Mouse (Mus musculus) embryonic facial prominence, embryonic 11.5 days (tissue): ENCODE measurements around the gene Olfm4. TPM values are rescaled to one million over a fixed set of nuclear protein-coding genes. Genes with fewer than 3 reads are reported as not detected.

Experiments used
- ATAC-seq: fragments of 200-750 bp; cut with Nextera tagmentation; replicated peaks from 2 replicates; pipeline ENCODE4 v1.8.0; 2017; ENCODE audit warnings: low read depth; ENCODE audit not compliant: insufficient number of reproducible peaks, low FRiP score, low TSS enrichment
- DNase-seq: peaks from one replicate; pipeline ENCODE4 v3.0.0-alpha.2; 2015; ENCODE audit warnings: low spot score
- H3K27ac ChIP-seq: fragments of 300-500 bp; sonication (generic); replicated peaks from 2 replicates; pipeline ENCODE4 v1.5.1; 2014; ENCODE audit warnings: mild to moderate bottlenecking, low read depth, low read length, control low read depth
- H3K27me3 ChIP-seq: fragments of 300-500 bp; sonication (generic); 2 replicates; pipeline ENCODE4 v1.6.1; 2014; ENCODE audit warnings: mild to moderate bottlenecking, low read length, moderate library complexity, mixed read lengths; ENCODE audit not compliant: control insufficient read depth, insufficient read depth
- H3K36me3 ChIP-seq: fragments of 300-500 bp; sonication (generic); replicated peaks from 2 replicates; pipeline ENCODE4 v1.6.1; 2014; ENCODE audit warnings: low read depth, mild to moderate bottlenecking, low read length, moderate library complexity, mixed read lengths; ENCODE audit not compliant: control insufficient read depth, insufficient read depth
- H3K4me1 ChIP-seq: fragments of 300-500 bp; sonication (generic); 2 replicates; pipeline ENCODE4 v1.6.1; 2014; ENCODE audit warnings: low read length, mixed read lengths; ENCODE audit not compliant: control insufficient read depth, insufficient read depth
- H3K4me2 ChIP-seq: fragments of 300-500 bp; sonication (generic); 2 replicates; pipeline ENCODE4 v1.6.1; 2014; ENCODE audit warnings: low read depth, mild to moderate bottlenecking, control low read depth, low read length, moderate library complexity
- H3K4me3 ChIP-seq: fragments of 300-500 bp; sonication (generic); 2 replicates; pipeline ENCODE4 v1.5.1; 2014; ENCODE audit warnings: low read depth, low read length, control low read depth
- H3K9ac ChIP-seq: fragments of 300-500 bp; sonication (generic); replicated peaks from 2 replicates; pipeline ENCODE4 v1.6.1; 2014; ENCODE audit warnings: mild to moderate bottlenecking, control low read depth, low read length
- H3K9me3 ChIP-seq: fragments of 300-500 bp; sonication (generic); replicated peaks from 2 replicates; pipeline ENCODE4 v1.6.1; 2016; ENCODE audit warnings: mild to moderate bottlenecking, low read length, inconsistent platforms, mixed read lengths; ENCODE audit not compliant: control insufficient read depth
- WGBS: fragments of 180-500 bp; shearing (Covaris S2); extraction: QIAGEN DNeasy Blood & Tissue Kit; methylation state at CpG from one replicate; pipeline ENCODE4 v1.1.7; 2014; 5-methylcytosine and 5-hydroxymethylcytosine counted together
- polyA plus RNA-seq: library from polyadenylated mRNA; unstranded; fragments of >200 nt; fragmentation: Nextera tagmentation; extraction: Ambion mirVana; gene quantifications from 2 replicates; pipeline ENCODE4 v1.2.1, GENCODE M21; 2014

Olfm4 gene
- polyA plus RNA-seq, 1 experiment from 2014 or later = 0.80 TPM

- H3K27me3 ChIP-seq = no peaks in the 10 kb centered on the region
- H3K4me2 ChIP-seq = no peak overlapping the region
- H3K4me1 ChIP-seq = no peaks in the 10 kb centered on the region
- ATAC-seq (no peak), DNase-seq (no peak)
- WGBS = 78% methylated on average over 4 of the region's 4 CpGs
- no peaks in the 10 kb centered on the region for H3K36me3 ChIP-seq
- H3K9me3 ChIP-seq = no peaks in the 10 kb centered on the region
- no peak overlapping the region for H3K9ac ChIP-seq
- no peak overlapping the region for H3K4me3 ChIP-seq
- no peak overlapping the region for H3K27ac ChIP-seq
These were observed 13.7 kb downstream of the Olfm4 start for GRCm38 (mm10) chr14:79997534-79997933.

GRCm38 (mm10) chr14:80000110-80000531, 16.2 kb downstream of the Olfm4 start:
- no peaks in the 10 kb centered on the region for H3K27me3 ChIP-seq
- ATAC-seq (no peak), DNase-seq (no peak)
- H3K9ac ChIP-seq = no peak overlapping the region
- no peak overlapping the region for H3K27ac ChIP-seq
- no peak overlapping the region for H3K4me2 ChIP-seq
- H3K36me3 ChIP-seq = no peaks in the 10 kb centered on the region
- WGBS = 46% methylated on average over 8 of the region's 8 CpGs
- no peaks in the 10 kb centered on the region for H3K9me3 ChIP-seq
- no peak overlapping the region for H3K4me3 ChIP-seq
- no peaks in the 10 kb centered on the region for H3K4me1 ChIP-seq

- Histone ChIP-seq H3K4me3 (no peak overlapping the region), H3K4me1 (no peaks in the 10 kb centered on the region), H3K27ac (no peak overlapping the region), H3K4me2 (no peak overlapping the region), H3K9ac (no peak overlapping the region), H3K36me3 (no peaks in the 10 kb centered on the region), H3K9me3 (no peaks in the 10 kb centered on the region), H3K27me3 (no peaks in the 10 kb centered on the region)
- DNase-seq = no peak
- ATAC-seq = no peak
- 84% methylated on average over 3 of the region's 3 CpGs for WGBS
These were observed 23.8 kb downstream of the Olfm4 start for GRCm38 (mm10) chr14:80007686-80008085.

- DNase-seq (no peak), ATAC-seq (no peak)
- Histone ChIP-seq H3K4me3 (no peak overlapping the region), H3K4me2 (no peak overlapping the region), H3K36me3 (no peaks in the 10 kb centered on the region), H3K4me1 (no peaks in the 10 kb centered on the region), H3K27ac (no peak overlapping the region), H3K9ac (no peak overlapping the region), H3K9me3 (no peaks in the 10 kb centered on the region), H3K27me3 (no peaks in the 10 kb centered on the region)
- 85% methylated on average over 3 of the region's 3 CpGs for WGBS
These were observed 26.5 kb downstream of the Olfm4 start for GRCm38 (mm10) chr14:80010426-80010825.

- no peaks in the 10 kb centered on the region for H3K36me3 ChIP-seq
- no peaks in the 10 kb centered on the region for H3K4me1 ChIP-seq
- no peaks in the 10 kb centered on the region for H3K9me3 ChIP-seq
- ATAC-seq (no peak), DNase-seq (no peak)
- no peak overlapping the region for H3K4me2 ChIP-seq
- WGBS = 54% methylated on average over 6 of the region's 6 CpGs
- H3K27me3 ChIP-seq = no peaks in the 10 kb centered on the region
- no peak overlapping the region for H3K4me3 ChIP-seq
- no peak overlapping the region for H3K9ac ChIP-seq
- no peak overlapping the region for H3K27ac ChIP-seq
These were observed 31.1 kb downstream of the Olfm4 start for GRCm38 (mm10) chr14:80014966-80015365.

GRCm38 (mm10) chr14:80016112-80016511, 32.2 kb downstream of the Olfm4 start:
- no peak for DNase-seq
- Histone ChIP-seq H3K27ac (no peak overlapping the region), H3K36me3 (no peaks in the 10 kb centered on the region), H3K4me3 (no peak overlapping the region), H3K4me1 (no peaks in the 10 kb centered on the region), H3K9me3 (no peaks in the 10 kb centered on the region), H3K9ac (no peak overlapping the region), H3K27me3 (no peaks in the 10 kb centered on the region), H3K4me2 (no peak overlapping the region)
- no peak for ATAC-seq

- ATAC-seq = no peak
- whole genome bisulfite sequencing = 83% methylated on average over 6 of the region's 6 CpGs
These were observed 42.2 kb downstream of the Olfm4 start for GRCm38 (mm10) chr14:80026078-80026477.

GRCm38 (mm10) chr14:80029297-80030001, 45.6 kb downstream of the Olfm4 start:
- H3K4me3 ChIP-seq = no peak overlapping the region
- no peaks in the 10 kb centered on the region for H3K4me1 ChIP-seq
- DNase-seq (no peak), ATAC-seq (no peak)
- H3K36me3 ChIP-seq = no peaks in the 10 kb centered on the region
- no peaks in the 10 kb centered on the region for H3K27me3 ChIP-seq
- no peak overlapping the region for H3K9ac ChIP-seq
- H3K9me3 ChIP-seq = no peaks in the 10 kb centered on the region
- WGBS = 83% methylated on average over 3 of the region's 3 CpGs
- H3K27ac ChIP-seq = no peak overlapping the region
- H3K4me2 ChIP-seq = no peak overlapping the region

More at GRCm38 (mm10) chr14:80026078-80026477, 42.2 kb downstream of the Olfm4 start:
- no peak for DNase-seq
- Histone ChIP-seq H3K27me3 (no peaks in the 10 kb centered on the region), H3K4me2 (no peak overlapping the region), H3K27ac (no peak overlapping the region), H3K9ac (no peak overlapping the region), H3K9me3 (no peaks in the 10 kb centered on the region), H3K36me3 (no peaks in the 10 kb centered on the region), H3K4me1 (no peaks in the 10 kb centered on the region), H3K4me3 (no peak overlapping the region)
